Mouse (Mus musculus): ENCODE data around the gene Unc13b.

- TF ChIP-seq CTCF (IDR thresholded peaks at IDR 0.05; ENCODE audit: control insufficient read depth, insufficient read depth, insufficient read length), result no peak
- no peak for TF ChIP-seq MAX (IDR thresholded peaks at IDR 0.05)
- TF ChIP-seq CEBPB (IDR thresholded peaks at IDR 0.05; ENCODE audit: low read depth), result no peak
- TF ChIP-seq USF1 (IDR thresholded peaks at IDR 0.05; ENCODE audit: low read depth), result no peak
Measured at GRCm38 (mm10) chr4:43160045-43160444, 101.3 kb downstream of the Unc13b start.
